Mouse (Mus musculus) liver, embryonic 15.5 days (tissue): ENCODE results near the gene Depdc5. TPM values are rescaled to one million over a fixed set of nuclear protein-coding genes. Genes with fewer than 3 reads are reported as not detected.

ENCODE experiments used
- ATAC-seq: fragments of 200-750 bp; cut with Nextera tagmentation; 2 replicates; pipeline ENCODE4 v1.8.0; 2017; ENCODE audit warnings: moderate number of reproducible peaks, mild to moderate bottlenecking, moderate library complexity; ENCODE audit not compliant: insufficient read depth
- H3K27ac ChIP-seq: fragments of 300-500 bp; sonication (generic); replicated peaks from 2 replicates; pipeline ENCODE4 v1.5.1; 2015; ENCODE audit warnings: mild to moderate bottlenecking, inconsistent platforms
- H3K27me3 ChIP-seq: fragments of 300-500 bp; sonication (generic); 2 replicates; pipeline ENCODE4 v1.6.1; 2015; ENCODE audit warnings: mild to moderate bottlenecking, inconsistent platforms
- H3K36me3 ChIP-seq: fragments of 300-500 bp; sonication (generic); replicated peaks from 2 replicates; pipeline ENCODE4 v1.6.1; 2015; ENCODE audit warnings: moderate library complexity, mild to moderate bottlenecking, inconsistent platforms
- H3K4me1 ChIP-seq: fragments of 300-500 bp; sonication (generic); replicated peaks from 2 replicates; pipeline ENCODE4 v1.6.1; 2015; ENCODE audit warnings: inconsistent platforms
- H3K4me2 ChIP-seq: fragments of 300-500 bp; sonication (generic); 2 replicates; pipeline ENCODE4 v1.6.1; 2015; ENCODE audit warnings: moderate library complexity, mild to moderate bottlenecking, inconsistent platforms
- H3K4me3 ChIP-seq: fragments of 300-500 bp; sonication (generic); replicated peaks from 2 replicates; pipeline ENCODE4 v1.5.1; 2015; ENCODE audit warnings: mild to moderate bottlenecking, inconsistent platforms
- H3K9ac ChIP-seq: fragments of 300-500 bp; sonication (generic); 2 replicates; pipeline ENCODE4 v1.6.1; 2015; ENCODE audit warnings: moderate library complexity, mild to moderate bottlenecking, inconsistent platforms
- H3K9me3 ChIP-seq: fragments of 300-500 bp; sonication (generic); replicated peaks from 2 replicates; pipeline ENCODE4 v1.6.1; 2016; ENCODE audit warnings: inconsistent platforms
- WGBS: fragments of 180-500 bp; shearing (Covaris S2); methylation state at CpG from one replicate; pipeline ENCODE4 v1.1.7; 2015; ENCODE audit warnings: mixed read lengths; ENCODE audit not compliant: insufficient replicate concordance; 5-methylcytosine and 5-hydroxymethylcytosine counted together
- polyA plus RNA-seq: library from polyadenylated mRNA; unstranded; fragments of >200 nt; fragmentation: Nextera tagmentation; extraction: Ambion mirVana; gene quantifications from 2 replicates; pipeline ENCODE4 v1.2.1, GENCODE M21; 2015

Depdc5 gene
- polyA plus RNA-seq, 1 experiment from 2014 or later = 6.4 TPM

DNA sequence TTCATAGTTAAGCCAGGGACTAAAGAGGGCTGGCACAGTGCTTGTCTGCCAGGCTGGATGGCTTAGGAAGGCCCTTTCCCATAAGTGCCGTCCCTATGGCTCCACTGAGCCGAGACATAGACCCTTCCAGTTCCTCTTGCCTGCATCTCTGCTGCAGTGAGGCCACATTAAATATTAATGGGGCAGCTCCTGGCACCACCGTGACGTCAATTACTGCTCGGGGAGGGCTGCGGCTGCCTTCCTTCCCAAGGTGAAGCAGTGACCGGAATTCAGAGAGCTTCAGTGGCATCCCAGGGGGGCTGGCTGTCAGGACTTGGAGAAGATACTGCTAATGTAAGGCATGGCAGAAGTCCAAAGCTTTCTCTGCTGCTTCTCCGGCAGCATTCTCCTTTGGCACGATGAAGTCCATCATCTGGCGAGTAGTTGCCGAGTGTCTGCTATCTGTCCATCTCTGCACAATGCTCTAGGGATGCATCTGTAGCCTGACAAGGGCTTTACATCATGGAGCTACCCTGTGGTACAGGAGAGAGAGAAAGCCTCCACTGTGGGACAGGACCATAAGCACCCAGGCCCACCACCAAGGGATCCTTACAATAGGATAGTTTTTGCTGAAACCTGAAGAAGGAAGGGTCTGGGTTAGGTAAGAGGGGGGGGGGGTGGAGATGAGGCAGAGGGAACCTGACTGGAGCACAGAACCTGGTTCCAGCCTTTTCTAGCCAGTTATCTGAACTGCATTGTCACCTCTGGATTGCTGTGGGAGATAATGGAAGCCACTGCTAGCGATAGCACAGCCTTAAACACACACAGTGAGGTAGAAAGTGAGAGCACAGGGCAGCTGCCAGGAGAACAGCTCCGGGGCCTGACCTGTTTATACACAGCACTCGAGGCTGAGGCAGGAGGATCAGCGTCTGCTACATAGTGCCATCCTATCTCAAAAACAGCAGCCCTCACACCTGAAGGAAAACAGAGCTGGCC lies 147.9 kb downstream of the Depdc5 start:
- no peak overlapping the region for H3K27ac ChIP-seq
- ATAC-seq = no peak
- 63% methylated on average over 15 of the region's 15 CpGs for WGBS

DNA sequence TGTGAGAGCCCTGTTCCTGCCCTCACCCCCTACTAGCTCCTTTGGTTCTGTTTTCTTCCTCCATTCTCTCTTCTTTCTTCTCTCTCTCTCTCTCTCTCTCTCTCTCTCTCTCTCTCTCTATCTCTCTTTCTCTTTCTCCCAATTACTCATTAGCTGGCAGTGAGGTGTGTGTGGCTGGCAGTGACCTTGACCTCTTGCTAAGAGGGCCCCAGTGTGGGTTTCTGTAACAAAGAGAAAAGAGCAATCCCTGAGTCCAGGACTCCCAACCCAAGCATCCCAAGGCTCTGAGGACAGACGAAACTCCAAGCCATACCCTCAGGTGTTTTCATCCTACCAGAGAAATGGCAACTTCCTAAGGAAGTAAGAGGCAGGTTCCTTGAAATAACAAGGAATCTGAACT lies 150.6 kb downstream of the Depdc5 start:
- peaks cover 11% of the 10 kb centered on the region; the same call in 1 of the 2 replicates for H3K27me3 ChIP-seq
- no peaks in the 10 kb centered on the region for H3K36me3 ChIP-seq
- H3K27ac ChIP-seq = no peak overlapping the region
- 42% methylated on average over 1 of the region's 1 CpGs for WGBS
- no peak overlapping the region for H3K4me3 ChIP-seq
- no peak overlapping the region for H3K4me2 ChIP-seq
- H3K4me1 ChIP-seq = peaks cover 34% of the 10 kb centered on the region
- H3K9ac ChIP-seq = no peak overlapping the region
- H3K9me3 ChIP-seq = no peaks in the 10 kb centered on the region
- ATAC-seq = no peak

More for the DNA sequence above, 147.9 kb downstream of the Depdc5 start:
- H3K36me3 ChIP-seq = no peaks in the 10 kb centered on the region
- H3K4me2 ChIP-seq = no peak overlapping the region
- H3K4me3 ChIP-seq = no peak overlapping the region
- H3K9me3 ChIP-seq = no peaks in the 10 kb centered on the region
- no peak overlapping the region for H3K9ac ChIP-seq
- H3K27me3 ChIP-seq = peaks cover 11% of the 10 kb centered on the region; the same call in 1 of the 2 replicates
- peaks cover 17% of the 10 kb centered on the region for H3K4me1 ChIP-seq

GRCm38 (mm10) chr5:33015579-33015978 lies 152.1 kb downstream of the Depdc5 start:
- ATAC-seq = no peak
- Histone ChIP-seq H3K4me2 (no peak overlapping the region), H3K27ac (no peak overlapping the region), H3K9ac (no peak overlapping the region), H3K27me3 (0 out of 2 replicates have a peak, but pooled peaks cover 4% of the 10 kb centered on the region), H3K4me1 (peaks cover 40% of the 10 kb centered on the region), H3K4me3 (no peak overlapping the region), H3K36me3 (no peaks in the 10 kb centered on the region), H3K9me3 (no peaks in the 10 kb centered on the region)
- 19% methylated on average over 5 of the region's 5 CpGs for WGBS

- Histone ChIP-seq H3K4me1 (peaks cover 59% of the 10 kb centered on the region), H3K27ac (peak overlapping the region; percentile 100), H3K27me3 (0 out of 2 replicates have a peak, but pooled peaks cover 4% of the 10 kb centered on the region), H3K4me3 (peak overlapping the region; percentile 81), H3K36me3 (peaks cover 21% of the 10 kb centered on the region), H3K9me3 (no peaks in the 10 kb centered on the region), H3K9ac (peak overlapping the region; percentile 95), H3K4me2 (peak overlapping the region; percentile 82)
- WGBS = 3% methylated on average over 15 of the region's 15 CpGs
- peak; percentile 27 for ATAC-seq
Observed at GRCm38 (mm10) chr5:33018189-33018560, 154.7 kb downstream of the Depdc5 start.

DNA sequence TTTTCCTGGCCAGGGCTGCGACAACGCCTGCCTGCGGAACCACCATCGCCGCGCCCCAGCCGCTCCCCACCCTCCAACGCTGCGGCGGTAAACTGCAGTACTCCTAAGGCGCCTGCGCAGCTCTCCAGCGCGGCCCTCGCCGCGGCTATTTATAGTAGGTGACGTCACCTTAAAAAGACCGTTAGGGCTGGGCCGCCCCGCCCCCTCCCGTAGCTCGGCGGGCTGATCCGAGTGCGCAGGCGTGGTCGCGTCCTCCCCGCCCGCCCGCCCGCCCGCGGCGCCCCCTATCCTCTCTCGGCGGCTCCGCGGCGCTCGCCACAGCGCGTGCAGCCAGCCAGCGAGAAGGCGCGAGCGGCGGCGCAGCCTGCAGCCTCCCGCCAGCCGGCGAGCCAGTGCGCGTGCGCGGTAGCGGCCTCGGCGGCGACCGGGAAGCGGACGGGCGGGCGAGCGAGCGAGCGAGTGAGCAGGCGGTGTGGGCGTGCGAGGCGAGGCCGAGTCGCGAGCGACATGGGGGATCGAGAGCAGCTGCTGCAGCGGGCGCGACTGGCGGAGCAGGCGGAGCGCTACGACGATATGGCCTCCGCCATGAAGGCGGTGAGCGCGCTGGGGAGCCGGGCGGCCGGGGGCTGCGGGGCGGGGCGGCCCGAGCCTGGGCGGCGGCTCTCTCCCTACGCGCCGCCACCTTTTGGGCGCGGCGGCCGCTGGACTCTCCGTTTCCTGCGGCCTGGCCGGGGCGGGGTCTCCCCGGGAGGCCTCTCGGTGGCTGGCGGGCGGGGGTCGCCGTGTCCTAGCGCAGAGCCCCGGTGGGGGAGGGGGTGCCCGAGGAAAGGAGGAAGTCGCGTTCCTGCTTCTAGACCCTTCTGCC lies 155.3 kb downstream of the Depdc5 start, which contains the start of gene Ywhah:
TSS of gene Ywhah (plus strand) at position 256 of the 865 bp plus-strand sequence.
- Histone ChIP-seq H3K4me2 (peak within 1 kb of the TSS; percentile 82), H3K9ac (peak within 1 kb of the TSS; percentile 95), H3K27me3 (0 out of 2 replicates have a peak, but pooled peaks cover under 1% of the 10 kb centered on the region), H3K4me1 (peaks cover 65% of the 10 kb centered on the region), H3K36me3 (peaks cover 27% of the 10 kb centered on the region), H3K27ac (peak within 1 kb of the TSS; percentile 100), H3K9me3 (no peaks in the 10 kb centered on the region), H3K4me3 (peak within 1 kb of the TSS; percentile 81)
- under 1% methylated on average over 119 of the region's 121 CpGs for WGBS
- peak; percentile 92 for ATAC-seq

GRCm38 (mm10) chr5:33019426-33019821 lies 155.9 kb downstream of the Depdc5 start:
- Histone ChIP-seq H3K4me1 (peaks cover 72% of the 10 kb centered on the region), H3K27ac (peak overlapping the region; percentile 100), H3K36me3 (peaks cover 33% of the 10 kb centered on the region), H3K27me3 (no peaks in the 10 kb centered on the region), H3K4me2 (peak overlapping the region; percentile 82), H3K4me3 (peak overlapping the region; percentile 81), H3K9me3 (no peaks in the 10 kb centered on the region), H3K9ac (peak overlapping the region; percentile 95)
- 0% methylated on average over 12 of the region's 12 CpGs for WGBS
- ATAC-seq = no peak

- Histone ChIP-seq H3K4me2 (peak overlapping the region; percentile 82; the same call in 1 of the 2 replicates), H3K9ac (no peak overlapping the region), H3K9me3 (no peaks in the 10 kb centered on the region), H3K27me3 (no peaks in the 10 kb centered on the region), H3K36me3 (peaks cover 54% of the 10 kb centered on the region), H3K27ac (no peak overlapping the region), H3K4me1 (peaks cover 66% of the 10 kb centered on the region), H3K4me3 (peak overlapping the region; percentile 5; the same call in 1 of the 2 replicates)
- 73% methylated on average over 2 of the region's 2 CpGs for WGBS
- no peak for ATAC-seq
Observed at GRCm38 (mm10) chr5:33021622-33022021, 158.1 kb downstream of the Depdc5 start.

- no peaks in the 10 kb centered on the region for H3K27me3 ChIP-seq
- no peak overlapping the region for H3K9ac ChIP-seq
- no peaks in the 10 kb centered on the region for H3K9me3 ChIP-seq
- no peak for ATAC-seq
- no peak overlapping the region for H3K4me2 ChIP-seq
- no peak overlapping the region for H3K27ac ChIP-seq
- WGBS = 86% methylated on average over 4 of the region's 4 CpGs
- H3K4me3 ChIP-seq = no peak overlapping the region
- H3K36me3 ChIP-seq = peaks cover 67% of the 10 kb centered on the region
- H3K4me1 ChIP-seq = peaks cover 51% of the 10 kb centered on the region
Observed at GRCm38 (mm10) chr5:33023337-33023736, 159.8 kb downstream of the Depdc5 start.

- H3K9me3 ChIP-seq = no peaks in the 10 kb centered on the region
- no peak overlapping the region for H3K27ac ChIP-seq
- WGBS = 36% methylated on average over 5 of the region's 5 CpGs
- no peak overlapping the region for H3K9ac ChIP-seq
- H3K4me2 ChIP-seq = no peak overlapping the region
- peaks cover 51% of the 10 kb centered on the region for H3K4me1 ChIP-seq
- ATAC-seq = no peak
- H3K36me3 ChIP-seq = peaks cover 78% of the 10 kb centered on the region
- H3K4me3 ChIP-seq = no peak overlapping the region
- H3K27me3 ChIP-seq = no peaks in the 10 kb centered on the region
Observed at GRCm38 (mm10) chr5:33024474-33024873, 161.0 kb downstream of the Depdc5 start.

GRCm38 (mm10) chr5:33028656-33029055 lies 165.2 kb downstream of the Depdc5 start:
- H3K27ac ChIP-seq = no peak overlapping the region
- peaks cover 53% of the 10 kb centered on the region for H3K36me3 ChIP-seq
- no peak overlapping the region for H3K9ac ChIP-seq
- WGBS = 70% methylated on average over 2 of the region's 2 CpGs
- ATAC-seq = no peak
- no peak overlapping the region for H3K4me2 ChIP-seq
- H3K9me3 ChIP-seq = no peaks in the 10 kb centered on the region
- peaks cover 47% of the 10 kb centered on the region for H3K4me1 ChIP-seq
- no peaks in the 10 kb centered on the region for H3K27me3 ChIP-seq
- no peak overlapping the region for H3K4me3 ChIP-seq
